Mouse (Mus musculus): ENCODE results near the gene Gm9767.

Gene Gm9767

DNA sequence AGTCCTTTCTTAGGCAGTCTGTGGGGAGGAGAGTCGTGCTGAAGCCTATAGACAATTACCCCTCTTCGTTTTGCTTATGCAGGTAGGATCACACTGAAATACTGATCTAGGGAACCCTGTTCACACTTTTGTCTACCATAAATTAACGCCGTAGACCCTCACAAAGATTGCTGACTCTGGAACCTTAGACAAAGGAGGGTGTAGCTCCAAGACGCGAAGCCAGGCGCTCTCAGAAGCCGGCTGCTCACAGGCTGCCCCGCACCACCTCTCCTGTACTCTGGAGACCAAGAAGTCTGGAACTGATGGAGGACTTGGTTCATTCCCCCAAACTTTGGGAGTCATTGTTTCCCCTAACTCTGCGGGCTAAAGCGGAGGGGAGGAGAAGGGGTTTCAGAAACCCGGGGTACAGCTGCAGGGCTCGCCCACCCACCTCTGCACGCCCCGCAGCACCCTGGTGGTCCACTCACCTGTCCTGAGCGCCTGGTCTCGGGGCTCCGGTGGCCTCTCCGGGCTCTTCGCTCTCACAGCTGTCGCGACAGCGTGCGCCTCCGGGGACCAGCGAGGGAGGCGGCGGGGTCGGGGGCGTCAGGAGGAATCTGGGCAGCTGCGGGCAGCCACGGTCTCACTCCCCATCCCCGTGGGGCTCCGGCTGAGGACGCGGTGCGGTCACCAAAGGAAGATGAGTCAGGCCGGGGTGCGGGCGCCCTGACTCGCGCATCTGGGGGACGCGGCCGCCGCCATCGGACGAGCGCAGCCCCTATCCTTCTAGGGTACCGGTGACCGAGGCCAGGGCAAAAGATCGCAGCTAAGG is at the start of gene Gm9767:
Gene Gm9767 (plus strand): TSS at position 585 of the 811 bp plus-strand sequence.
- no peak for DNase-seq

GRCm38 (mm10) chr10:26034931-26035330 is 43.1 kb upstream of the Gm9767 start:
- DNase-seq, result no peak

DNA sequence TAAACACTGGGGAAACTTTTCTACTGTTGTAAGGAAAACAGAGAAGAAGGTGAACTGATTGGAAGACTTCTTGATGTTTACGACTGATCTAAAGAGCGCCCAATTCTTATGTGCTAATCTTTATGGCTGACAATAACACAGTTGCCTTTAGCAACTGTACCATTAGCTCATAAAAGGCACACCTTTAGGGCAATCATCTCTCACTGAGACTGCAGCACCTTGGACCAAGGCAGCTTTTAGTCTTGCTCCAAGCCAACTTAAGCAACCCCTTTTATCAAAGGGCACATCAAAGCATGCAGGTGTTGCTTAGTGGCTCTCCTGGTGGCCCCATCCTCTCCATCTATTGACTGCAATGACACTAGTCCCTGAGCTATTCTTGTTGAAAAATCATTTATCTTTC is 26.9 kb upstream of the Gm9767 start:
- DNase-seq, result no peak

DNA sequence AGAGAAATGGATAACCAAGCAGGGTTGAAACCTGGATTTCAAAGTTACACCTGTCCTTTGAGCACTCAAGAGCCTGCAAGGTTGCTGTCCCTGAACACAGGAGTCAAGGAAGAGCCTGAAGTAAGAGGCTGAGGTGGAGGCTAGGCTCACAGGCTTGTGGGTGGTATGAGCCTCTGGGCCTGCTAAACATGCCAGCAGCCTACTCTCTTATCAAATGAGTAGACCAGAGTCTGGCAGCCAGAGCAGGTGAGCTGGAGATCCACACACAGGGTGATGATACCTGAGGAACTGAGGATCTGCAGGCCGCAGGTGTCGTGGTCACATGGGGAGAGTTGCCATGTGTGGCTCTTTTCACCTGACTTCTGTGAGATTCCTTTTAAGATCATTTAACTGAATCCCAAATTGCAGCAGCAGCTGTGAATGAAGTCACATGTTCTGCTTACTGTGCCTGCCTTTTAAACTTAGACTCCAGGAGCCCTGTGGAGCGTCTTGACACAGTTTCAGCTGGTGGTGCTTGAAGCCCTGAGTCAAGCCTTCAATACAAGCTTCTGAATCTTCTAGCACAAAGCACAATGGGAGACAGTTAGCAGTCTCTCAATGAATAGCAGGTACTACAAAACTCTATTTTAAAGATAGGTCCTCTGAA is 18.3 kb upstream of the Gm9767 start:
- no peak for DNase-seq

DNA sequence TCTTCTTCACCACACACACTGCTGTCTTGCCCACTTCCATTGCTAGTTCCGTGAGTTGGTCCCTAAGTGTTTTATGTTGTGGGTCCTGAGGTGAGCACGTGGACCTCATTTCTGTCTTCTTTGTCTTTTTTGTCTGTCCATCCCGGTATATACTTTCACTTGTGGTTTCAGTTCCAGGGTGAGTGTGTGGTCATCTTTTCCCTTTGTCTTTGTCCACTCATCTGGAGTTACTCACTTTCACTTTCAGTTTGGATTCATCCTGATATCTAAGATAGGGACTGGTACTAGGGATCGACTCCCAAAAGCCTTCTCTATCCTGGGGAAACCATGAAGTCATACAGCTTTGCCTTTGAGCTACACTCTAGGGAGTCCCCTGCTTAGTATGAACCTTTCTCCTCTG is 15.0 kb upstream of the Gm9767 start:
- DNase-seq, result no peak

DNA sequence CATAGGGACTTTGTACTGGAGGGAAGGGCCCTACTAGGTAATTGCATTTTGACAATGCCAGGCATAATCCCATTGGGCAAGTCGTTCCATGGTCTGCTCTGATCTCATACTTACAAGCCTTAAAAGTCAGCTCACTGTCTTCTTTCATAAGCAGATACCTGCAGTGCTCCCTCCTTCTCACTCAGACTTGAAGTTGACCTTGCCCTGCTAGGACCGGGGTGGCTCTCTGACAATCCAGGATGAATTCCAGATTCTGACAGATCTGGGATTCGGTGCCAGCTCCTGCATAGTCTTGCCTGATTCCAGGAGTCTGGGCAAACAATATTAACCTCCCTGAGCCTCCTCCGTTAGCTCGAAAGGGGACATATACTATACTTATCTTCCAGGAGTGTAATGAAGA is 6.1 kb upstream of the Gm9767 start:
- DNase-seq, result no peak

GRCm38 (mm10) chr10:26076949-26077348 is 1.1 kb upstream of the Gm9767 start:
- no peak for DNase-seq

- peak in 1 of 2 experiments; percentile 2 for DNase-seq
These were observed 577 bp downstream of the Gm9767 start, which contains the start of gene Tmem200a for GRCm38 (mm10) chr10:26078521-26079142. Tmem200a (minus strand) TSS chr10:26079052.

GRCm38 (mm10) chr10:26079678-26080077 is 1.6 kb downstream of the Gm9767 start:
- DNase-seq, result no peak

DNA sequence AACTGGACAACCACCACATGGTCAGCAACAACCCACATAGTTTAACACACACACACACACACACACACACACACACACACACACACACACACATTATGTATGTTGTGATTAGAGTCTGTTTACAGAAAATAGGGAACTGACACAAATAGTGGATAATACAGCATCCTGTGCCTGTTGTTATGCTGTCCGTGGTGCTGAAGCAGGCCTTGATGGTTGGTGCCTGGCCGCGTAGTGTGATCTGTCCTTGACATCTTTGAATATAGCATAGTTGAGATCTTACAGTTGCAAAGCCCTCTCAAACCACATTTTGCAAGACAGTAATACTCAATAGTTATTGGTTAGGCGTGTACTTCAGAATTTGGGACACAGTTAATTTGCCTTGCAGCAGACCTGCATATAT is 4.0 kb downstream of the Gm9767 start:
- DNase-seq, result no peak

- no peak for DNase-seq
These were observed 25.4 kb downstream of the Gm9767 start for GRCm38 (mm10) chr10:26103330-26103982.

DNA sequence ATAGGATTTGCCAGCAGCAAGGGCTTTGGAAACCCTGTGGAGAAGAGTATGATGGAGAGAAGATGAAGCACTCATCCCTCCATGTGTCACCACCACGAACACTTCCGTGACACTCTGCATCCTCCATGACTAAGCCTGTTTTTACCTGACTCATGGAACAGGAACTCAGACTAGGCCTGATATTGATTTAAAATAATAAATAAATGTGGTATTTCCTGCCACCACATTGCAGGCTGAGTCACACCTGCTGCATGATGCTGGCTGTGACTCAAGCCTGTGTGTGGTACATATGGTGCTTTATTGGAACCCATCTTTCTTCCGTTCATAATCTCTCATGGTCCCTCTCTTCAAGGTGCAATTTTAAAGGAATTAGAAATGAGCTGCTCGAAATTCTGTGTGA is 36.4 kb downstream of the Gm9767 start:
- no peak for DNase-seq

DNA sequence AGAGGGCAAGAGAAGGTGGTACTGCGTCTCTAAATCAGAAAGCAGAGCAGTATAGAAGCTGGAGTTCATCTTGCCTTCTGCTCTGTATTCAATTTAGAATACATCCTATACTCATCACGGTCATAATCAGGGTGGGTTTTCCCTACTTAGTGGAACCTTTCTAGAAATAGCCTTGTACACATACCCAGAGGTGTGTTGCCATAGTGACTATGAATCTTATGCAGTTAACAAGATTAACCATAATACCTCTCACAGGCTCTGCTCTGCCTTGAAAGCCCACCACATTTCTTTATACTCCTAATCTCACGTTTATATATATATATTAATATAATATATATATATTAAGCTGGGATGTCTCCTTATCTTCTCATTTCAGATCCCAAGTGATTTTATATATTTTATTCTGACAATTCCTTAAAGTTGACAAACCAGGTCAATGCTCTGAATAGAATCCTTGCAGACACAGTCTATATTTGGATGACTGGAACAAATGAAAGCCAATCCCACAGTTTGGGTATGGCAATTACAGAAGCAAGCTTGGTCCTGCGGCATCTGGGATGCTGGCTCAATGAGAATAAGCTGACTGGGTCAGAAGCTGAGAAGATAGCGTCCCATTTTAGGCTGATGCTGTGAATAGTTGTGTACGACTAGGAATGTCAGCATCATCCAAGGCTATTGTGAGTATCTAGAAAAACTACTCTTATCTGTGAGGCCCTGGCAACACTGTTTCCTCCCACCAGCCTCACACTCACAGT is 41.2 kb downstream of the Gm9767 start:
- DNase-seq, result no peak

DNA sequence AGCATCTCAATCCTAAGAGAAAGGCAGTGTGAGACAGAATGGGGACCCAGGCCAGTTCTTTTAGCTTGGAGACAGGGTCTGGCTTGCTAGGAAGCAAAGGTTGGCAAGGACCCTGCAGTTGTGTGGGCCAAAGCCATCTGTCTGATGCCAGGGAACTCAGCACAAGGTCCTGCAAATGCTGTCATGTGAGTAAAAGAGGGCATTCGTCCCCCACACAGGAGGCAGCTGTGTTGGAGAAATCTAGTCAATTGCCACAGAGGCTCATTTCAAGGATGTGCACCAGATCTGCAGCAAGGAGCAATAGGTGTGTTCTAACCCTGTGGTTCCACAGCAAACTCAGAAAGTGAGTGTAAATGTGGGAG is 41.7 kb downstream of the Gm9767 start:
- DNase-seq, result no peak
